Mouse (Mus musculus): ENCODE measurements around the gene Lrrc18. TPM values are rescaled to one million over a fixed set of nuclear protein-coding genes. Genes with fewer than 3 reads are reported as not detected.

Gene Lrrc18
- total RNA-seq, 2 experiments from 2014 or later: 0.26 to 0.50 TPM

DNA sequence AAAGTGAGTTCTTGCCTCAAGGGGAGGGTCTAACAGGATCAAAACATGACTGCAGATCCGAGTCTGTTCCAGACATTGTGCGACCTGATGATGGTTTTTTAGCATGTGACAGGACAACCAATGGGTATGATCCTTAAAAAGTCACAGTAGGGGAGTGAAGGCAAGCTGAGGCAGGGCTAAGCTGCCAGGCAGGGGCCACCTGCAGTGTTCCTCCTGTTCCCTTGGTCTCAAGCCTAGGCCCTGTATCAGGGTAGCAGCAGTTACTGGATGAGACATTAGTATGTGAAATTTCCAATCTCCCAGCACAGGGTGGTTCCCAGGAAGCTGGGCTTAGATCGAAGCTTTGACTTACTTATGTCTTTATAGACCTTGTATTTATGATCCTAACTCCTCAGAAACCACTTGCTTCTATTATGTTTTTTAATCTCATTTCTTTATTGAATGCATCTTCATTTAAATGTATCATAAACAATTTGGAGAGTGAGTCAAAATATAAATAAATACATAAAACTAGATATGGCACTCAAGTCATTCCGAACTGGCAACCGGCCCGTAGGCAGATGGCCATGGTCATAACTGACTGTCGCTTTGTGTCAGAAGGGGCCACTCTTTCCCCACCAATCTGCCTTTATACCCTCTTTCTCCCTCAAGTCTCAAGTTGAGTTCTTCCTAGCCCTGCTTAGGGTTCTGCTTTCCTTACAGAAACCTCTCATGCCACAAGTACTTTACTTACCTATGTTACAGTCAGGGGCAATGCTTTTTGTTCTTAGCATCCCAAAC lies 67.9 kb downstream of the Lrrc18 start:
- Histone ChIP-seq H3K27ac (no peak overlapping the region), H3K4me3 (no peak overlapping the region)
- TF ChIP-seq CTCF (IDR thresholded peaks at IDR 0.05): no peak
- intact Hi-C loops (cut with DNase I): no loop called here
- no peak for DNase-seq (ENCODE audit: extremely low spot score in 1 of 2, low spot score in 2 of 2)

DNA sequence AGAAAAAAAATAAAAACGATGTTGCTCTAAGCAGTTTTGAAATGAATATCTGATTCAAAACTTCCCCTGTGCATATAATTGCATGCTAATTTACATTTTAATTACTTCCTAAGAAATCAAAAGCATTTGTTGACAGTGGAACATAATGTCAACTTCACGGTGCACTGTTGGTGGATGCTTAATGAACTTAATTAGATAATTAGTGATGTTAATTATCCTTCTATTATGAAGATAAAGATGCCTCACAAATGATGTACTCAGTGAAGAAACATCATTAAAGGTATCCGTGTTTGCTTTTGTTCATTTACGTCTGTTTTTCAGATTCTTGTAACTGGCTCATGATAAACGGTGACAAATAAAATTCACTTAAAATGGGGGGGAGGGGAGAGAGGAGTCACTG lies 71.8 kb downstream of the Lrrc18 start:
- DNase-seq (ENCODE audit: extremely low spot score in 1 of 2, low spot score in 2 of 2): no peak
- TF ChIP-seq CTCF (IDR thresholded peaks at IDR 0.05): no peak
- Histone ChIP-seq H3K4me3 (no peak overlapping the region), H3K27ac (no peak overlapping the region)
- intact Hi-C loops (cut with DNase I): no loop called here

Other genes with a start within 250 kb of the Lrrc18 start
- 1 to 10 TPM in 1 of 2 experiments, under 1 TPM in 1; 0.91 to 1.3 TPM for gene Tmem273, start 205.4 kb upstream of the Lrrc18 start, total RNA-seq (2021)
- gene Fam170b, start 157.4 kb upstream of the Lrrc18 start, total RNA-seq (2021): not detected
- gene Vstm4, start 134.6 kb upstream of the Lrrc18 start, total RNA-seq (2021): 1 to 10 TPM; 3.9 to 4.4 TPM
- 1 to 10 TPM; 2.8 to 3.2 TPM for gene Wdfy4, start 194.1 kb downstream of the Lrrc18 start, total RNA-seq (2021)
- 10 to 100 TPM; 10.9 to 12.1 TPM for gene Arhgap22, start 222.6 kb downstream of the Lrrc18 start, total RNA-seq (2021)